Mouse (Mus musculus) limb, embryonic 13.5 days (tissue): ENCODE results near the gene AI837181. TPM values are rescaled to one million over a fixed set of nuclear protein-coding genes. Genes with fewer than 3 reads are reported as not detected.

ENCODE experiments used
- ATAC-seq: fragments of 200-750 bp; cut with Nextera tagmentation; 2 replicates; pipeline ENCODE4 v1.8.0; 2017; ENCODE audit warnings: low read depth, moderate number of reproducible peaks, moderate TSS enrichment; ENCODE audit not compliant: low FRiP score
- H3K27ac ChIP-seq: fragments of 300-500 bp; sonication (generic); 2 replicates; pipeline ENCODE4 v1.5.1; 2015; ENCODE audit warnings: inconsistent platforms, mild to moderate bottlenecking, moderate library complexity
- H3K27me3 ChIP-seq: fragments of 300-500 bp; sonication (generic); 2 replicates; pipeline ENCODE4 v1.6.1; 2015; ENCODE audit warnings: mild to moderate bottlenecking, inconsistent platforms
- H3K36me3 ChIP-seq: fragments of 300-500 bp; sonication (generic); 2 replicates; pipeline ENCODE4 v1.6.1; 2015; ENCODE audit warnings: inconsistent platforms, mild to moderate bottlenecking, moderate library complexity
- H3K4me1 ChIP-seq: fragments of 300-500 bp; sonication (generic); 2 replicates; pipeline ENCODE4 v1.6.1; 2015; ENCODE audit warnings: inconsistent platforms
- H3K4me2 ChIP-seq: fragments of 300-500 bp; sonication (generic); replicated peaks from 2 replicates; pipeline ENCODE4 v1.6.1; 2015; ENCODE audit warnings: inconsistent platforms, mild to moderate bottlenecking, moderate library complexity
- H3K4me3 ChIP-seq: fragments of 300-500 bp; sonication (generic); 2 replicates; pipeline ENCODE4 v1.5.1; 2015; ENCODE audit warnings: moderate library complexity, mild to moderate bottlenecking, inconsistent platforms
- H3K9ac ChIP-seq: fragments of 300-500 bp; sonication (generic); 2 replicates; pipeline ENCODE4 v1.6.1; 2015; ENCODE audit warnings: mild to moderate bottlenecking, inconsistent platforms
- H3K9me3 ChIP-seq: fragments of 300-500 bp; sonication (generic); 2 replicates; pipeline ENCODE4 v1.6.1; 2016; ENCODE audit warnings: inconsistent platforms
- WGBS: fragments of 180-500 bp; shearing (Covaris S2); methylation state at CpG from one replicate; pipeline ENCODE4 v1.1.7; 2015; 5-methylcytosine and 5-hydroxymethylcytosine counted together
- polyA plus RNA-seq: library from polyadenylated mRNA; unstranded; fragments of >200 nt; fragmentation: Nextera tagmentation; extraction: Ambion mirVana; gene quantifications from 2 replicates; pipeline ENCODE4 v1.2.1, GENCODE M21; 2015

The AI837181 gene
- polyA plus RNA-seq, 1 experiment from 2014 or later = 77.9 TPM

GRCm38 (mm10) chr19:5449673-5450072 is 24.7 kb downstream of the AI837181 start:
- Histone ChIP-seq H3K9ac (no peak overlapping the region), H3K9me3 (peaks cover 8% of the 10 kb centered on the region; the same call in 1 of the 2 replicates), H3K4me3 (no peak overlapping the region), H3K27ac (no peak overlapping the region), H3K4me2 (no peak overlapping the region), H3K4me1 (peaks cover 21% of the 10 kb centered on the region), H3K27me3 (peaks cover 56% of the 10 kb centered on the region), H3K36me3 (peaks cover 10% of the 10 kb centered on the region)
- 82% methylated on average over 3 of the region's 3 CpGs for WGBS
- ATAC-seq = no peak

DNA sequence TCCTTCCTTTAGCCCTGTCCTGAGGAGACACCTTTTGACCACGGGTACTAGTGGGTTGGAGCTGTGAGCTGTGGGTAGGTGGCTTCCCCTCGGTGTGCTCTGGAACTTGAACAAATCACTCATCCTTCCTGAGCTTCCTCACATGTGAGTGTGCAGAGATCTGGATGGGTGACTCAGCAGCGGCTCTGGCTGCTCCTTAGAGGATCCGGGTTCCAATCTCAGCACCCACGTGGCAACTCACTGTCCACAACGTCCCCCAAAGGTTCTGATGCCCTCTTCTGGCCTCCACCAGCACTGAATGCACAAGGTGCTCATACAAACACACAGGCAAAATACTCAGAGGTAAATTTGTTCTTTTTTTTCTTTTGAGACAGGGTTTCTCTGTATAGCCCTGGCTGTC is 26.8 kb downstream of the AI837181 start:
- Histone ChIP-seq H3K4me1 (peaks cover 42% of the 10 kb centered on the region), H3K36me3 (peaks cover 13% of the 10 kb centered on the region), H3K9ac (no peak overlapping the region), H3K9me3 (peaks cover 8% of the 10 kb centered on the region; the same call in 1 of the 2 replicates), H3K27me3 (peaks cover 42% of the 10 kb centered on the region), H3K4me3 (no peak overlapping the region), H3K4me2 (no peak overlapping the region), H3K27ac (no peak overlapping the region)
- no peak for ATAC-seq
- 86% methylated on average over 6 of the region's 6 CpGs for WGBS

- H3K36me3 ChIP-seq = peaks cover 13% of the 10 kb centered on the region
- ATAC-seq = no peak
- peak overlapping the region; percentile 87; the same call in 1 of the 2 replicates for H3K9ac ChIP-seq
- peaks cover 31% of the 10 kb centered on the region for H3K4me1 ChIP-seq
- H3K27me3 ChIP-seq = peaks cover 9% of the 10 kb centered on the region
- no peaks in the 10 kb centered on the region for H3K9me3 ChIP-seq
- peak overlapping the region; percentile 82; the same call in 1 of the 2 replicates for H3K4me3 ChIP-seq
- WGBS = 82% methylated on average over 12 of the region's 12 CpGs
- no peak overlapping the region for H3K27ac ChIP-seq
- peak overlapping the region; percentile 99 for H3K4me2 ChIP-seq
Observed at GRCm38 (mm10) chr19:5455037-5455436, 30.1 kb downstream of the AI837181 start.

- Histone ChIP-seq H3K9me3 (no peaks in the 10 kb centered on the region), H3K4me2 (peak overlapping the region; percentile 99), H3K36me3 (peaks cover 13% of the 10 kb centered on the region), H3K4me3 (peak overlapping the region; percentile 82), H3K4me1 (peaks cover 32% of the 10 kb centered on the region), H3K27ac (no peak overlapping the region), H3K27me3 (peaks cover 4% of the 10 kb centered on the region), H3K9ac (peak overlapping the region; percentile 87; the same call in 1 of the 2 replicates)
- 70% methylated on average over 8 of the region's 8 CpGs for WGBS
- ATAC-seq = no peak
Observed at GRCm38 (mm10) chr19:5455568-5455967, 30.6 kb downstream of the AI837181 start.

GRCm38 (mm10) chr19:5456241-5456921 is 31.4 kb downstream of the AI837181 start:
- Histone ChIP-seq H3K9ac (peak overlapping the region; percentile 87), H3K27ac (peak overlapping the region; percentile 85), H3K36me3 (peaks cover 13% of the 10 kb centered on the region), H3K4me1 (peaks cover 38% of the 10 kb centered on the region), H3K4me3 (peak overlapping the region; percentile 82), H3K4me2 (peak overlapping the region; percentile 99), H3K9me3 (no peaks in the 10 kb centered on the region), H3K27me3 (no peaks in the 10 kb centered on the region)
- ATAC-seq = no peak
- 2% methylated on average over 26 of the region's 26 CpGs for WGBS

- peak overlapping the region; percentile 99 for H3K4me2 ChIP-seq
- ATAC-seq = peak; percentile 90
- under 1% methylated on average over 70 of the region's 70 CpGs for WGBS
- peak overlapping the region; percentile 82 for H3K4me3 ChIP-seq
- peak overlapping the region; percentile 85 for H3K27ac ChIP-seq
- H3K36me3 ChIP-seq = peaks cover 18% of the 10 kb centered on the region
- no peaks in the 10 kb centered on the region for H3K9me3 ChIP-seq
- no peaks in the 10 kb centered on the region for H3K27me3 ChIP-seq
- H3K4me1 ChIP-seq = peaks cover 43% of the 10 kb centered on the region
- H3K9ac ChIP-seq = peak overlapping the region; percentile 87
Observed at GRCm38 (mm10) chr19:5456922-5457745, 32.2 kb downstream of the AI837181 start.

GRCm38 (mm10) chr19:5457746-5458442 is 33.0 kb downstream of the AI837181 start, which contains the start of gene Ccdc85b:
Gene Ccdc85b, minus strand, starts transcription at chr19:5457894.
- Histone ChIP-seq H3K4me1 (peaks cover 43% of the 10 kb centered on the region), H3K27me3 (no peaks in the 10 kb centered on the region), H3K4me3 (peak within 1 kb of the TSS; percentile 82), H3K27ac (peak within 1 kb of the TSS; percentile 85), H3K36me3 (peaks cover 25% of the 10 kb centered on the region), H3K9me3 (no peaks in the 10 kb centered on the region), H3K4me2 (peak within 1 kb of the TSS; percentile 99), H3K9ac (peak within 1 kb of the TSS; percentile 87)
- 20% methylated on average over 14 of the region's 14 CpGs for WGBS
- ATAC-seq = peak; percentile 1; the same call in 1 of the 2 replicates

- peaks cover 45% of the 10 kb centered on the region for H3K4me1 ChIP-seq
- ATAC-seq = no peak
- H3K4me3 ChIP-seq = no peak overlapping the region
- H3K36me3 ChIP-seq = peaks cover 33% of the 10 kb centered on the region
- no peaks in the 10 kb centered on the region for H3K9me3 ChIP-seq
- no peaks in the 10 kb centered on the region for H3K27me3 ChIP-seq
- H3K4me2 ChIP-seq = no peak overlapping the region
- WGBS = 76% methylated on average over 7 of the region's 7 CpGs
- no peak overlapping the region for H3K9ac ChIP-seq
- H3K27ac ChIP-seq = no peak overlapping the region
Observed at GRCm38 (mm10) chr19:5459019-5459418, 34.1 kb downstream of the AI837181 start.

DNA sequence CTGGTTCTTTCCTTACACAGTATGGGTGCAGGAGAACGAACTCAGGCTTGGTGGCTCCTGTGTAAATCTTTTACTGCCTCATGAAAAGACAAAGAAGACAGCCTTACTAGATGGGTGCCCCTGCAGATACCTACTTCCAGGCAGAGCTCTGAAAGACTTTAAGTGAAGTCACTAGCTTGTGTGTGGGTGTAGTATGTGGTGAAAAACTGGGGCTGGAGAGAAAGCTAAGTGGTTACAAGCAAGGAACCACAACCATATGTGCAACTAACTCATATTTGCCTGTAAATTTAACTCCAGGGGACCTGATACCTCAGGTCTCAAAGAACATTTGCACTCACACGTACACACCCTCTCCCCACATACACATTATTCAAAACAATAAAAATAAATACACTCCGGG is 35.0 kb downstream of the AI837181 start:
- Histone ChIP-seq H3K9ac (peak overlapping the region; percentile 81), H3K9me3 (no peaks in the 10 kb centered on the region), H3K27ac (peak overlapping the region; percentile 69; the same call in 1 of the 2 replicates), H3K27me3 (no peaks in the 10 kb centered on the region), H3K4me1 (peaks cover 47% of the 10 kb centered on the region), H3K36me3 (peaks cover 33% of the 10 kb centered on the region), H3K4me2 (peak overlapping the region; percentile 97), H3K4me3 (peak overlapping the region; percentile 73)
- no peak for ATAC-seq
- WGBS = 17% methylated on average over 3 of the region's 3 CpGs

- Histone ChIP-seq H3K9me3 (no peaks in the 10 kb centered on the region), H3K27ac (peak within 1 kb of the TSS; percentile 69; the same call in 1 of the 2 replicates), H3K4me3 (peak within 1 kb of the TSS; percentile 73), H3K27me3 (no peaks in the 10 kb centered on the region), H3K4me1 (peaks cover 41% of the 10 kb centered on the region), H3K36me3 (peaks cover 38% of the 10 kb centered on the region), H3K4me2 (peak within 1 kb of the TSS; percentile 97), H3K9ac (peak within 1 kb of the TSS; percentile 81)
- peak; percentile 60 for ATAC-seq
- WGBS = under 1% methylated on average over 32 of the region's 32 CpGs
Observed at GRCm38 (mm10) chr19:5460465-5460911, 35.5 kb downstream of the AI837181 start, which contains the start of gene Fibp. Gene Fibp, plus strand, starts transcription at chr19:5460615.

GRCm38 (mm10) chr19:5461411-5461810 is 36.5 kb downstream of the AI837181 start:
- Histone ChIP-seq H3K27me3 (no peaks in the 10 kb centered on the region), H3K9me3 (no peaks in the 10 kb centered on the region), H3K4me3 (peak overlapping the region; percentile 73), H3K27ac (no peak overlapping the region), H3K36me3 (peaks cover 47% of the 10 kb centered on the region), H3K4me2 (peak overlapping the region; percentile 97), H3K9ac (peak overlapping the region; percentile 81), H3K4me1 (peaks cover 32% of the 10 kb centered on the region)
- ATAC-seq = no peak
- 92% methylated on average over 6 of the region's 6 CpGs for WGBS
